Comparison of ENCODE assay signal across 8 mouse cellular contexts in genomic region chr9:62427010-62427409, GRCm38 (mm10).
DNase-seq lines count a peak whose midpoint lies in the region; ATAC-seq and TF ChIP-seq lines count a peak whose summit lies in the region.

No protein-coding gene starts in this region.

- no peaks in the 10 kb centered on the region for H3K4me1 ChIP-seq in lung, postnatal 0 days (ENCODE audit: insufficient read depth, low read depth, low read length)
- H3K4me1 ChIP-seq in brown adipose tissue, adult 24 weeks (ENCODE audit: control insufficient read depth, insufficient read depth, insufficient read length, low read length), result peaks cover 32% of the 10 kb centered on the region

- peak; percentile 53 for ATAC-seq in lung, postnatal 0 days

- H3K4me3 ChIP-seq in lung, postnatal 0 days (ENCODE audit: low read depth, low read length), result no peak overlapping the region
- H3K4me3 ChIP-seq in brown adipose tissue, adult 24 weeks (ENCODE audit: insufficient read depth, low read depth, low read length), result no peak overlapping the region

- TF ChIP-seq CTCF in lung, postnatal 0 days (IDR thresholded peaks at IDR 0.05), result no peak

- no peak overlapping the region for H3K27ac ChIP-seq in lung, postnatal 0 days (ENCODE audit: low read length)
- H3K27ac ChIP-seq in brown adipose tissue, adult 24 weeks (replicated peaks; ENCODE audit: low read depth, low read length), result peak overlapping the region; percentile 57

- H3K36me3 ChIP-seq in lung, postnatal 0 days (ENCODE audit: insufficient read depth, low read length), result peaks cover 7% of the 10 kb centered on the region; the same call in 1 of the 2 replicates

- WGBS in lung, postnatal 0 days, result 61% methylated on average over 8 of the region's 8 CpGs

- H3K9ac ChIP-seq in lung, postnatal 0 days (replicated peaks; ENCODE audit: low read depth), result no peak overlapping the region

- H3K4me2 ChIP-seq in lung, postnatal 0 days (replicated peaks; ENCODE audit: low read depth, low read length), result no peak overlapping the region

- H3K27me3 ChIP-seq in lung, postnatal 0 days (replicated peaks; ENCODE audit: insufficient read depth, low read length), result no peaks in the 10 kb centered on the region

- H3K9me3 ChIP-seq in lung, postnatal 0 days (ENCODE audit: low read length), result no peaks in the 10 kb centered on the region

- peak; percentile 72 to 81 for DNase-seq in adrenal gland, adult (ENCODE audit: inconsistent age in 2 of 2, low spot score in 1 of 2)
- DNase-seq in adrenal gland, adult 8-10 months, result no peak
- DNase-seq in lung, postnatal 0 days (ENCODE audit: low spot score), result peak; percentile 49
- DNase-seq in lung, postnatal 14 days, result no peak
- peak; percentile 50 to 54 for DNase-seq in lung, postnatal 4 days
- no peak for DNase-seq in frontal cortex, postnatal 14 days (ENCODE audit: low spot score in 2 of 2)
- DNase-seq in right cerebral cortex, postnatal 10 days (ENCODE audit: low spot score in 2 of 2), result no peak

- TF ChIP-seq EP300 in lung, postnatal 0 days (IDR thresholded peaks at IDR 0.05), result no peak

Comparison
In these comparisons a context has a peak if more than half of its experiments do, and no peak if none do; other contexts are left out.
1. DNase-seq: peak in adrenal gland, adult (2 of 2), lung, postnatal 0 days (single experiment) and lung, postnatal 4 days (2 of 2); none in adrenal gland, adult 8-10 months (single experiment), lung, postnatal 14 days (single experiment), frontal cortex, postnatal 14 days (0 of 2) and right cerebral cortex, postnatal 10 days (0 of 2).